Mouse (Mus musculus) activated CD4-positive, CD25-positive, alpha-beta regulatory T cell, adult 9 weeks (primary cell): ENCODE results near the gene Spag5. TPM values are rescaled to one million over a fixed set of nuclear protein-coding genes. Genes with fewer than 3 reads are reported as not detected.

Experiments
- polyA plus RNA-seq: library from polyadenylated mRNA; unstranded; fragments of 100-300 nt; shearing (Covaris generic); gene quantifications from one replicate; pipeline ENCODE4 v1.2.1, GENCODE M21; 2017

The Spag5 gene
- polyA plus RNA-seq = 3.5 TPM

DNA sequence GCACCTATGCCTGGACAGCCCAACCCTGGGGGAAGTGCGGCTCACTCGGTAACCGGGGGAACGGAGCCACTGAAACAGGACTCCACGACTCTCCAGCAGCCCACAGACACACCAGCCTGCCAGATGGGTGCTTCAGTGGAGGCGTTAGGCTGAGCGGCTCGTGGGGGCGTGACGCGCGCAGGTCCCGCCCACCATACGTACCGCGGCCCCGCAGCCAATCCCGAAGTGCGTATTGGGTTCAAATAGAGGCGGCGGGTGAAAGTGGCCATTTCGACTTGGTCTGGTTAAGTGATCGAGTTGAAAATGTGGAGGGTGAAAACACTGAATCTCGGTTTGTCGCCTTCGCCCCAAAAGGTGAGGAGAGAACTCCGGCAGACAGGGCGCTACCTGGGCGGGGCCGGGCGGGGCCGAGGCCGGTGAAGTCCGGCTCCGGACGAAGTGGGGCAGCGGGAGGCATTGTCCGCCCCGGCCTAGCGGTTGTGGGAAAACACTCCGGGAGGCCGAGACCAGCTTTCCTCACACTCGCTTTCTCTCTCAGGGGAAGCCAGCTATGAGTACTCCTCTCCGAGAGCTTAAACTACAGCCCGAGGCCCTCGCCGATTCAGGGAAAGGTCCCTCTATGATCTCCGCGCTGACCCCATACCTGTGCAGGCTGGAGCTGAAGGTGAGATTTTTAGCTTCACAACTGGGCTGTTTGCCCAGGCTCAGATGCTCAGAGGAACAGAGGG lies at the start of gene Spag5:
Gene Spag5 (plus strand): TSS at position 173 of the 728 bp plus-strand sequence.

DNA sequence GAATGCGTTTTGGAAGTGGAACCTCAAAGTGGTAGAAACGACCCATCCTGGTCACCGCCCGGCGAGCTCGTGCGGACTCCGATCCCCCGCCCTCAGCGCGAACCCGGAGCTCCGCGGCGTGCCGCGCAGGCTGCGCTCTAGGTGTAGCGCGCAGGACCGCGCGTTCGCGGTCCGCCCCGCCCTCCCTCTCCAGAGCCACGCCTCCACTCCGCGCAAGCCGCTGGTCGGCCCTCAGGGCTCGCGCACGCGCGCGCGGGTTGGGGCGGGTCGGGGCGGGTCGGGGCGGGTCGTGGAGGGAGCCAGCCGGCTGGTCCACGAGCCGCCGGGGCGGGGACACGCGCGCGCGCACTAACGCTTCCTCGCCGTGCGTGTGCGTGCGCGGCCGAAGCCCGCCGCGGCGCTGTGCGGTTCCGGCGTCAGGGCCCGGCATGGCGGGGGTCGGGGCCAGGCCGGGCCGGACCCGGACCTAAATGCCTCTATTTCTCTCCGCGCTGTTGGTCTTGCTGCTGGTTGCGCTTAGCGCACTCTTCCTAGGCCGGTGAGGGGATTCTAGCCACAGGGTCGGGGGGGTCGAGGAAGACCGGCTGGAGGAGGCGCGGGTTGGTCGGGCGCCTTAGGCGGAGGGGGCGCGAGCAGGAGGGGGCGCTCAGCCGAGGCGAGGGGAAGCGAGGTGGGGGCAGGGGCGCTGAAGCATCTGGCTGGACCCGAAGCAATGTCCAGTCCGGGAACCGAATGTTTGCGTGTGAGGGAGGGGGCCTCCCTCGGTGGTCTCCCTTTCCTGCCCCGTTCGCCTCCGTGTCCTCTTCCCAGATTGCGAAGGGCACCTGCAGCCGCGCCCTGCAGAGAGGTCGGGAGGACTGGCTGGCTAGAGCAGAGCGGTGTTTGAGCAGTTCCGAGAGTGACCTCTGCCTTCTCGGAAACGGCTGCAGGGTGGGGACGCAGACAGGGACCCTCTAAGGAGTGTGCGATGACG lies 39.7 kb upstream of the Spag5 start, which contains the start of gene 2610507B11Rik:
Gene 2610507B11Rik (plus strand): TSS at position 373 of the 973 bp plus-strand sequence.

DNA sequence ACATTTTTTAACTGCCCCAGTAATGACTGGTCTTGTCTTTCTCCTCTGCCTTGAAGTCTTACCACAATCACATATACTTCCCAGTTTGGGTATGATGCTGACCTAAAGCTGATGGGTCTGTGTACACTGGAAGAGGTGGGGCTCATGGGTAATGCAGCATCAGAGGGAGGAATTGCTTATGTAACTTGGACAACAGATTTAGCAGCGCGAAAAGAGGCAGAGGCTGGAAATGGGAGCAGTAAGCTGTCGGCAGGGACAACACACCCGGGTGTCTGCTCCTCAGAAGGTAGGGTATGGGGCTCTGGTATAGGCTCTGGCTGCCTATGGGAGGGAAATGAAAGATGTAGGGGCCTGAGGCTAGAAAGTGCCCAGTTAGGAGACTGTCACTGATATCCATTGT lies 10.7 kb upstream of the Spag5 start, which contains the start of gene BC030499:
Gene BC030499 (plus strand): TSS at position 188 of the 400 bp plus-strand sequence.

DNA sequence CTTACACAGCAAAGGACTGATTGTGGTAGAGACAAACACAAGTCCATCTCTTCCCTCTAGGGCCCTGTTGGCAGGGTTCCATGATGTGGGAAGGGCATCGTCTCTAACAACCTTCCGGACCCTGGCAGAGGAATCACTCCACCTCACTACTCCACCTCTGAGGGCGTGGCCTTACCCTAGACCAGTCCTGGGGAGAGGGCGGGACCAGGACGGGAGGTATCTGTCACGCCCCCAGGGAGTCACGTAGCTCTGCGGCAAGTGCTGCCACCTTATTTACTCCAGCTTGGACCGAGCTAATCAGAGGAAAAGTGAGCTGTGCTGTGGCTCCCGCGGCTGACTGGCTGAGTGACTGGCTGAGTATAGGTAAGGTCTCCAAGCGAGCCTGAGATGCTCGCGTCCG lies 21.5 kb downstream of the Spag5 start, which contains the start of gene Aldoc:
Gene Aldoc (plus strand): TSS at position 109 of the 400 bp plus-strand sequence.

DNA sequence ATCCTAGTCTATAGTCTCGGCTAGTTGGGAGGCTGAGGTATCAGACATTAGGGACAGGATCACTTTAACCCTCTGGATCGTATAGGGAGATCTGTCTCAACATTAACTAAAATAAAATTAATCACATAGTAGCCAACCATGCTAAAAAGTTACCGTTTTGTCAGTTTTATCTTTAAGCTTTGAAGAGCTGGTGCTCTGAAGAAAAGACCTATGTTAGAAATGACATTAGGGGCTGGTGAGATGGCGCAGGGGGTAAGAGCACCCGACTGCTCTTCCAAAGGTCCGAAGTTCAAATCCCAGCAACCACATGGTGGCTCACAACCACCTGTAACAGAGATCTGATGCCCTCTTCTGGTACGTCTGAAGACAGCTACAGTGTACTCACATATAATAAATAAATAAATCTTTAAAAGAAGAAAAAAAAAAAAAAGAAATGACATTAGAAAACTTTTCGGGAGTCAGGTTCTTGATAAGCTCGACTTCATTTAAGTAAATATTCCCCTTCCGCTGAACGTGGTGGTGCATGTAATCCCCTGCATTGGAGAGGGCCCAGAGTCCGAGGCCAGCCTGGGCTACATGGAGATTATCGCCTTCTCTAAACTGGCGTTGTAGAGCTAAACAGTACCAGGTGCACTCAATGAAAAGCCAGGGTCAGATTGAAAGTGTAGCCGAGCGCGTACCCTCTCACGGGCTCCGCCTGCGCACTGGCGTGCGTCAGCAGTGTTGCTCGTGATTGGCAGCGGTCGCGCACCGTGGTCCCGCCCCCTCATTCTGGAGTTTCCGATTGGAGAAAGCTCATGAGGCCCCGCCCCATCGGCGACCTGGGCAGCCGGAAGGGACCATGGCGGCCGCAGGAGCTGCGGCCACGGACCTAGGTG lies 26.5 kb downstream of the Spag5 start, which contains the start of gene Pigs:
Gene Pigs (plus strand): TSS at position 782 of the 878 bp plus-strand sequence.

DNA sequence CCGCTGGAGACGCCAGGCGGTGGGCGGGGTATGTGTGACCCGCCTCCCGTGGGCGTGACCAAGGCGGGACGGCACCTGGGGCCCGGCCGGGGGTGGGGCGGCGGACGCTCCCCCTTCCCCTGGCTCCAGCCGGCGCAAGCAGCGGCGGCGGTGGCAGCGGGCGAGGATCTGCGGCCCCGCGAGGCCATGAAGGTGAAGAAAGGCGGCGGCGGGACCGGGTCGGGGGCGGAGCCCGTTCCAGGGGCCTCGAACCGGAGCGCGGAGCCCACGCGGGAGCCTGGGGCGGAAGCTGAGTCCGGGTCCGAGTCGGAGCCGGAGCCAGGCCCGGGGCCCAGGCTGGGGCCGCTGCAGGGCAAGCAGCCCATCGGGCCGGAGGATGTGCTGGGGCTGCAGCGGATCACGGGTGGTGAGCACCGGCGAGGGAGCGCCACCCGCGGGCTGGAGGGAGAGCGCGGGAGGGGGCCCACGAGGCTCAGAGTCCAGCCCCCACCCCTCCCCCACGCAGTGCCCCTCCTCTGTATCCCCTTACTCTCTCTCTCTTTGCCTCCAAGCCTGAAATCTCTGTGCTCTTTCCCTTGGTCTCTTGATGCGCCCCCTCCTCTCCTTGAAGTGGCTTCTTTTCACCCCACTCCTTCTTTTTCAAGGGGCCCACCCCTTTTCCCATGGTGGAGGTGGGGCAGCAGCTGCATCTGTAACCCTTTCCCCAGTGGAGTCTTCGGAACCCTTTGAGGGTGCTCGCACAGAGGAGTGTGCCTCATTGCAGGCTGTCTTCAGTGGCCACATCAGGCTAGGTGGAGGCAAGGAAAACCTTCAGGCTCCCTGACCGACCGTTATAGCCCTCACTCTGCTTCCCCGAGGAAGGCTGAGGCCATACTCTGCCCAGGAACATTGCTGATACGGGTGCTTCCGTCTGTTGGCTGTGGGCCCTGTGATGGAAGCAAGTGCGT lies 42.3 kb downstream of the Spag5 start, which contains the start of gene Unc119:
Gene Unc119 (plus strand): TSS at position 102 of the 947 bp plus-strand sequence.

Other genes with a start within 250 kb of the Spag5 start
- 37.6 TPM for gene Eral1, start 221.1 kb upstream of the Spag5 start, polyA plus RNA-seq
- gene Fam222b, start 206.9 kb upstream of the Spag5 start, polyA plus RNA-seq = 22.6 TPM
- 4.9 TPM for gene Traf4, start 135.9 kb upstream of the Spag5 start, polyA plus RNA-seq
- gene Nek8, start 124.9 kb upstream of the Spag5 start, polyA plus RNA-seq = 14.1 TPM
- 3.6 TPM for gene Tlcd1, start 124.8 kb upstream of the Spag5 start, polyA plus RNA-seq
- gene Rpl23a, start 117.9 kb upstream of the Spag5 start, polyA plus RNA-seq = 1,683 TPM
- not detected for gene Rab34, start 113.1 kb upstream of the Spag5 start, polyA plus RNA-seq
- 0.67 TPM for gene Proca1, start 108.1 kb upstream of the Spag5 start, polyA plus RNA-seq
- gene Sdf2, start 55.8 kb upstream of the Spag5 start, polyA plus RNA-seq = 112 TPM
- 52.5 TPM for gene Supt6, start 55.5 kb upstream of the Spag5 start, polyA plus RNA-seq
- gene 2610507B11Rik, start 39.8 kb upstream of the Spag5 start, polyA plus RNA-seq = 91.8 TPM
- 0.61 TPM for gene BC030499, start 10.7 kb upstream of the Spag5 start, polyA plus RNA-seq
- gene Aldoc, start 21.4 kb downstream of the Spag5 start, polyA plus RNA-seq = 15.5 TPM
- gene Pigs, start 26.9 kb downstream of the Spag5 start, polyA plus RNA-seq = 132 TPM
- gene Unc119, start 42.0 kb downstream of the Spag5 start, polyA plus RNA-seq = 30.6 TPM
- gene Foxn1, start 85.0 kb downstream of the Spag5 start, polyA plus RNA-seq = not detected
- gene Slc13a2, start 120.7 kb downstream of the Spag5 start, polyA plus RNA-seq = not detected
- gene Slc46a1, start 164.2 kb downstream of the Spag5 start, polyA plus RNA-seq = 1.4 TPM
- gene Sarm1, start 196.2 kb downstream of the Spag5 start, polyA plus RNA-seq = 0.38 TPM
- not detected for gene Vtn, start 197.6 kb downstream of the Spag5 start, polyA plus RNA-seq
- gene Sebox, start 201.9 kb downstream of the Spag5 start, polyA plus RNA-seq = not detected
- 43.3 TPM for gene Tmem199, start 210.6 kb downstream of the Spag5 start, polyA plus RNA-seq
- 32.9 TPM for gene Poldip2, start 210.7 kb downstream of the Spag5 start, polyA plus RNA-seq
- 22.2 TPM for gene Tnfaip1, start 234.8 kb downstream of the Spag5 start, polyA plus RNA-seq
- 116 TPM for gene Ift20, start 234.8 kb downstream of the Spag5 start, polyA plus RNA-seq
- 12.8 TPM for gene Tmem97, start 249.2 kb downstream of the Spag5 start, polyA plus RNA-seq